Mouse (Mus musculus) liver, postnatal 0 days (tissue): ENCODE measurements around the gene Ddx27. TPM values are rescaled to one million over a fixed set of nuclear protein-coding genes. Genes with fewer than 3 reads are reported as not detected.
"Not testable (repeated sequence)": the region's sequence is repeated elsewhere in the genome, so short reads cannot be mapped to it uniquely, and the experiment has no call there.

Experiments
- ATAC-seq: fragments of 200-750 bp; cut with Nextera tagmentation; 2 replicates; pipeline ENCODE4 v1.8.0; 2017; ENCODE audit warnings: mild to moderate bottlenecking, moderate library complexity
- DNase-seq: peaks from one replicate; pipeline ENCODE4 v3.0.0-alpha.2; 2016
- H3K27ac ChIP-seq: fragments of 300-500 bp; sonication (generic); 2 replicates; pipeline ENCODE4 v1.5.1; 2014; ENCODE audit warnings: antibody characterized with exemption, moderate library complexity, mild to moderate bottlenecking, low read depth
- H3K27me3 ChIP-seq: fragments of 300-500 bp; sonication (generic); 2 replicates; pipeline ENCODE4 v1.6.1; 2014; ENCODE audit warnings: low read length, control low read depth, mixed read lengths; ENCODE audit not compliant: insufficient read depth
- H3K36me3 ChIP-seq: fragments of 300-500 bp; sonication (generic); replicated peaks from 2 replicates; pipeline ENCODE4 v1.6.1; 2014; ENCODE audit warnings: mild to moderate bottlenecking, control low read depth, low read length, moderate library complexity, mixed read lengths; ENCODE audit not compliant: insufficient read depth
- H3K4me1 ChIP-seq: fragments of 300-500 bp; sonication (generic); 2 replicates; pipeline ENCODE4 v1.6.1; 2014; ENCODE audit warnings: antibody characterized with exemption, mild to moderate bottlenecking, control low read depth; ENCODE audit not compliant: insufficient read depth
- H3K4me2 ChIP-seq: fragments of 300-500 bp; sonication (generic); 2 replicates; pipeline ENCODE4 v1.6.1; 2014; ENCODE audit warnings: low read depth, mild to moderate bottlenecking, low read length, moderate library complexity, mixed read lengths
- H3K4me3 ChIP-seq: fragments of 300-500 bp; sonication (generic); 2 replicates; pipeline ENCODE4 v1.5.1; 2014; ENCODE audit warnings: low read depth, low read length
- H3K9ac ChIP-seq: fragments of 300-500 bp; sonication (generic); replicated peaks from 2 replicates; pipeline ENCODE4 v1.6.1; 2014; ENCODE audit warnings: mild to moderate bottlenecking, moderate library complexity
- H3K9me3 ChIP-seq: fragments of 300-500 bp; sonication (generic); 2 replicates; pipeline ENCODE4 v1.6.1; 2016; ENCODE audit warnings: mild to moderate bottlenecking, control low read depth, low read length, mixed read lengths
- CTCF ChIP-seq: sonication (generic); IDR thresholded peaks from 2 replicates; pipeline ENCODE4 v1.5.1; 2016; ENCODE audit warnings: antibody characterized with exemption, low read depth
- EP300 ChIP-seq: IDR thresholded peaks from 2 replicates; pipeline ENCODE4 v1.6.1; 2016; ENCODE audit warnings: antibody characterized with exemption, low read depth, mild to moderate bottlenecking
- WGBS: fragments of 180-500 bp; shearing (Covaris S2); extraction: QIAGEN DNeasy Blood & Tissue Kit; methylation state at CpG from one replicate; pipeline ENCODE4 v1.1.7; 2014; ENCODE audit not compliant: insufficient replicate concordance; 5-methylcytosine and 5-hydroxymethylcytosine counted together
- polyA plus RNA-seq: library from polyadenylated mRNA; unstranded; fragments of >200 nt; fragmentation: Nextera tagmentation; extraction: Ambion mirVana; gene quantifications from 2 replicates; pipeline ENCODE4 v1.2.1, GENCODE M21; 2015

Gene Ddx27
- polyA plus RNA-seq, 1 experiment from 2014 or later = 21.9 TPM

- Histone ChIP-seq H3K27me3 (no peaks in the 10 kb centered on the region), H3K4me3 (no peak overlapping the region), H3K27ac (no peak overlapping the region), H3K9me3 (no peaks in the 10 kb centered on the region), H3K4me1 (peaks cover 2% of the 10 kb centered on the region), H3K4me2 (no peak overlapping the region), H3K9ac (no peak overlapping the region), H3K36me3 (no peaks in the 10 kb centered on the region)
- DNase-seq = no peak
- WGBS = 75% methylated on average over 9 of the region's 9 CpGs
- no peak for TF ChIP-seq CTCF
- no peak for TF ChIP-seq EP300
- ATAC-seq = no peak
Measured at GRCm38 (mm10) chr2:167001486-167001885, 13.5 kb upstream of the Ddx27 start.

GRCm38 (mm10) chr2:167004099-167004854, 10.7 kb upstream of the Ddx27 start:
- H3K27ac ChIP-seq = no peak overlapping the region
- H3K4me1 ChIP-seq = peaks cover 7% of the 10 kb centered on the region

DNA sequence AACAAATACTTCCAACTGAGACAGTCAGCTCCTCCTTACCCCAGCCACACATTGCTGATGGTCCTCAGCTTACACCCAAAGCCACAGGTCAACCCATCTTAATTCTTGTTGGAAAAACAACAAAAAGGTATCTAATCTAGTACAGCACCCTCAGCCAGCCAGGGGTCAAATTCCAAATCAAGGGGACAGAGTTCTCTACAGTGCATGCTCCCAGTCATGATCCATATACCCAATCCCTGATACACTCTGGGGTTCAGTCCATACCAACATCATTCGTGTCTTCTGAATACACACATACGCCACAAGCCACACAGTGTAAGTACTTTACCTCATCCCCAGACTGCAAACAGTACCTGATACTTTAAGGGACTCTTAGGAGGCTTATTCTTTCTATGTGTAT, 8.6 kb upstream of the Ddx27 start:
- TF ChIP-seq CTCF = no peak
- no peak for TF ChIP-seq EP300
- H3K27me3 ChIP-seq = no peaks in the 10 kb centered on the region
- H3K36me3 ChIP-seq = no peaks in the 10 kb centered on the region
- H3K4me1 ChIP-seq = peaks cover 7% of the 10 kb centered on the region
- no peak overlapping the region for H3K4me3 ChIP-seq
- ATAC-seq (peak; percentile 66), DNase-seq (no peak)
- H3K9me3 ChIP-seq = no peaks in the 10 kb centered on the region
- H3K9ac ChIP-seq = no peak overlapping the region
- 0 out of 2 replicates have a peak overlapping the region, but pooled peaks have one; percentile 9 for H3K4me2 ChIP-seq
- 76% methylated on average over 2 of the region's 2 CpGs for WGBS
- peak overlapping the region; percentile 29 for H3K27ac ChIP-seq

More at GRCm38 (mm10) chr2:167004099-167004854, 10.7 kb upstream of the Ddx27 start:
- no peak overlapping the region for H3K4me2 ChIP-seq
- no peaks in the 10 kb centered on the region for H3K9me3 ChIP-seq
- DNase-seq (peak; percentile 65), ATAC-seq (peak; percentile 66)
- H3K9ac ChIP-seq = no peak overlapping the region
- WGBS = 44% methylated on average over 8 of the region's 8 CpGs
- TF ChIP-seq CTCF (peak; percentile 89), EP300 (no peak)
- H3K36me3 ChIP-seq = no peaks in the 10 kb centered on the region
- no peak overlapping the region for H3K4me3 ChIP-seq
- no peaks in the 10 kb centered on the region for H3K27me3 ChIP-seq

GRCm38 (mm10) chr2:167007001-167007491, 7.9 kb upstream of the Ddx27 start:
- DNase-seq = no peak
- ATAC-seq = 0 out of 2 replicates have a peak, but pooled peaks have one; percentile 9
- Histone ChIP-seq H3K4me3 (no peak overlapping the region), H3K4me1 (peaks cover 7% of the 10 kb centered on the region), H3K4me2 (peak overlapping the region; percentile 20; the same call in 1 of the 2 replicates), H3K36me3 (no peaks in the 10 kb centered on the region), H3K27me3 (no peaks in the 10 kb centered on the region), H3K9ac (no peak overlapping the region), H3K9me3 (no peaks in the 10 kb centered on the region), H3K27ac (peak overlapping the region; percentile 29; the same call in 1 of the 2 replicates)
- WGBS = 71% methylated on average over 13 of the region's 13 CpGs
- TF ChIP-seq CTCF (no peak), EP300 (no peak)

DNA sequence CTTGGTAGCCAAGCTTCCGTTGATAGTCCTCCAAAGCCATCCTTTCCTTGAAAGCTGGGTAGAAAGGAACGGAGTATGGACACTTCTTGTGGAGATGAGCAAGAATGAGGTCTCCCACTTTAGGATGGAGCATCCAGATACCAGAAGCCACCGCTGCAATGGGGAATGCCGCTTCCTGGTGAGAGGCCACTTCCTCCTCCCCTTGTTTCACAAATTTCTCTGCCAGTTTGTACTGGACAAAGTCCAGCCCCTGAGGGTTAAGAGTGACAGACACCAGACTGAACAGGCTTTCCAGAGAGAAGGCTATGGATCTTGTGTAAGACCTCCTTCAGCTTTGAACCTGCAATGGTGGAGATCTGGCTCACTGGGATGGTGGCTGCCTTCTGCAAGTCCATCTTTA, 7.4 kb upstream of the Ddx27 start:
- not testable (repeated sequence) for H3K36me3 ChIP-seq, H3K27me3 ChIP-seq, DNase-seq, H3K9me3 ChIP-seq, H3K27ac ChIP-seq, H3K9ac ChIP-seq, H3K4me1 ChIP-seq, H3K4me3 ChIP-seq
- 46% methylated on average over 4 of the region's 4 CpGs for WGBS
- H3K4me2 ChIP-seq = peak overlapping the region; percentile 20; the same call in 1 of the 2 replicates
- peak; percentile 46 for ATAC-seq

- Histone ChIP-seq H3K9me3 (no peaks in the 10 kb centered on the region), H3K27ac (no peak overlapping the region), H3K4me3 (no peak overlapping the region), H3K36me3 (no peaks in the 10 kb centered on the region), H3K4me2 (no peak overlapping the region), H3K27me3 (no peaks in the 10 kb centered on the region), H3K9ac (no peak overlapping the region), H3K4me1 (peaks cover 8% of the 10 kb centered on the region)
- DNase-seq = no peak
- 53% methylated on average over 4 of the region's 4 CpGs for WGBS
- TF ChIP-seq EP300 (no peak), CTCF (no peak)
- ATAC-seq = no peak
Measured at GRCm38 (mm10) chr2:167009483-167009882, 5.5 kb upstream of the Ddx27 start.
